Mouse (Mus musculus): ENCODE measurements around the gene Armc9. TPM values are rescaled to one million over a fixed set of nuclear protein-coding genes. Genes with fewer than 3 reads are reported as not detected.

Armc9 gene
- polyA plus RNA-seq, 1 experiment, result 9.6 TPM

DNA sequence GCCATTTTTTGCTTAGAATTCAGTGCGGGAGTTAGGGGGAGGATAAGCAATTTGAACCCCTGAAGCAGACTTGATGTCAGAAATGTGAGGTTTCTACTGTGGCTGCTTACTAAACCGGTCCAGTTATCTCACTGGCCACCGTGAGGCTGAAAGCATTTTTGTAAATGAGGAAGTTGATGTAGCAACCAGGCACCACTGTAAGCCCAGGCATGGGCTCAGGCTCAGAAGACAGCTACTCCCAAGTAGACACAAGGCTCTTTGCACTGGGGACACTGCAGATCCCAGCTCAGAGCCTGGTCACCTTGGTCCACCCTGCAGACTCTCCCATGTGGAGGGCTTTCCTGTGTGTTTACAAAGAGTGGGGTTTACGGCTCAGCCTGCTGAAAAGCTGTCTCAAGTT, 79.2 kb downstream of the Armc9 start:
- TF ChIP-seq POLR2A (IDR thresholded peaks at IDR 0.05; ENCODE audit: borderline replicate concordance, control insufficient read depth, low read depth, low read length) (no peak), CTCF (IDR thresholded peaks at IDR 0.05; ENCODE audit: control insufficient read depth, insufficient read depth, low read length) (no peak)
- Histone ChIP-seq H3K27ac (ENCODE audit: control insufficient read depth, insufficient read depth, low read depth, low read length, poor library complexity) (peak overlapping the region; percentile 17; the same call in 1 of the 2 replicates), H3K4me1 (ENCODE audit: control insufficient read depth, insufficient read depth, low read length) (peaks cover 9% of the 10 kb centered on the region), H3K4me3 (replicated peaks; ENCODE audit: control insufficient read depth, low read depth, low read length) (no peak overlapping the region)
- 10% methylated on average over 4 of the region's 4 CpGs for WGBS

DNA sequence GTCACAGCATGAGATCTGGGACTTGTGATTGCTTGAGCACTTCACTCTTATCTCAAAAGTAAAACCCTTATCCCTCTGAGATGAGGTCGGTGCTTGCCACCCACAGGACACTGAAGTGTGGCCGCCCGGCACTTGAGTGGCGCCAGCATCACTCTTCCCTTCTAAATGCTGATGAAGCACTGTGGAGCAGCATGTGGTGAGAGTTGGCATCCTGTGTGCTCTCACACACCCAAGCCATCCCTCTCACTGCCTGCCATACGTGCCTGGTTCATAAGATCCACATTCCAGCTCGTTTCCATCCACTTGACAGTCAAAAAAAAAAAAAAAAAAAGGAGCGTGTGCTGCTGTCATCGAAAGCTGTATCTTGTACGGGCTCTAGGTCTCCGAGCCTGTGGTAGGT, 80.5 kb downstream of the Armc9 start:
- Histone ChIP-seq H3K4me1 (ENCODE audit: control insufficient read depth, insufficient read depth, low read length) (peaks cover under 1% of the 10 kb centered on the region; the same call in 1 of the 2 replicates), H3K4me3 (replicated peaks; ENCODE audit: control insufficient read depth, low read depth, low read length) (no peak overlapping the region), H3K27ac (ENCODE audit: control insufficient read depth, insufficient read depth, low read depth, low read length, poor library complexity) (no peak overlapping the region)
- 70% methylated on average over 10 of the region's 10 CpGs for WGBS
- no peak for TF ChIP-seq POLR2A (IDR thresholded peaks at IDR 0.05; ENCODE audit: borderline replicate concordance, control insufficient read depth, low read depth, low read length)
- TF ChIP-seq CTCF (IDR thresholded peaks at IDR 0.05; ENCODE audit: control insufficient read depth, insufficient read depth, low read length), result no peak

DNA sequence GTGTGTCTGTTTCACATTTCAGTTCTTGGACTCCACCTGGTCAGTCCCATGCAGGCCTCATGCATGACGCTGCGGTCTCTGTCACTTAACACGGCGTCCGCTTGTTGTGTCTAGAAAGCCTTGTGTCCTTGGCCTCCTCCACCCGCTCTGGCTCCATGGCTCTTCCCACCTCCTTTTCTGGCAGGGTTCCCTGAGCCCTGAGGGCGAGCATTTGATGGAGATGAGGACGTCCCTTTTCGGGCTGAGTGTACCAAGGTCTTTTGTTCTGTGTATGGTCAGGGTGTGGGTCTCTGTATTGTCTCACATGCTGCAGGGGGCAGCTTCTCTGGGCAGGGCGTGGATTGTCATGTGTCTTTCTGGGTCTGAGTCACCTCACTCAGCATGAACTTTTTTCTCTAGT, 81.9 kb downstream of the Armc9 start:
- H3K4me3 ChIP-seq (replicated peaks; ENCODE audit: control insufficient read depth, low read depth, low read length), result no peak overlapping the region
- H3K4me1 ChIP-seq (ENCODE audit: control insufficient read depth, insufficient read depth, low read length), result peaks cover 1% of the 10 kb centered on the region; the same call in 1 of the 2 replicates
- no peak overlapping the region for H3K27ac ChIP-seq (ENCODE audit: control insufficient read depth, insufficient read depth, low read depth, low read length, poor library complexity)
- WGBS, result 87% methylated on average over 10 of the region's 10 CpGs
- TF ChIP-seq CTCF (IDR thresholded peaks at IDR 0.05; ENCODE audit: control insufficient read depth, insufficient read depth, low read length) (no peak), POLR2A (IDR thresholded peaks at IDR 0.05; ENCODE audit: borderline replicate concordance, control insufficient read depth, low read depth, low read length) (no peak)

DNA sequence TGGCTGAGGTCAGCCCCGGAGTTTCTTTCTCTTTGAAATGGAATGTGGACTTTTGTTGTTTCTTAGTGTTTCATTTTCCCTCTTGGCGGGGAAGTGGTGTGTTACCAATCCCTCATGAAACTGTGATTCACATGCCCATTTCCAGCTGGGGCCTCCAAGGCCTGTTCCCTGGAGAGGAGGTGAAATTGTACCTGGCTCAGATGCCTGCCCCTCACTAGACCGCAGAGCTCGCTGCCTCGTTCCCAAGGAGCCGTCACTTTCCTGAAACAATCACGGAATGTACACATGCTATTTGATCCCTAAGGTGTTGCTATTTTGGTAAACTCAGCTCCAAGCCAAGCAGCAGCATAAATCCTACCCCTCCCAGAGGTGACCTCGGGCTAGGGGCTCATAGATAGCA, 84.4 kb downstream of the Armc9 start:
- Histone ChIP-seq H3K27ac (ENCODE audit: control insufficient read depth, insufficient read depth, low read depth, low read length, poor library complexity) (no peak overlapping the region), H3K4me3 (replicated peaks; ENCODE audit: control insufficient read depth, low read depth, low read length) (no peak overlapping the region), H3K4me1 (ENCODE audit: control insufficient read depth, insufficient read depth, low read length) (peaks cover 5% of the 10 kb centered on the region)
- TF ChIP-seq CTCF (IDR thresholded peaks at IDR 0.05; ENCODE audit: control insufficient read depth, insufficient read depth, low read length) (no peak), POLR2A (IDR thresholded peaks at IDR 0.05; ENCODE audit: borderline replicate concordance, control insufficient read depth, low read depth, low read length) (no peak)
- 89% methylated on average over 8 of the region's 8 CpGs for WGBS

DNA sequence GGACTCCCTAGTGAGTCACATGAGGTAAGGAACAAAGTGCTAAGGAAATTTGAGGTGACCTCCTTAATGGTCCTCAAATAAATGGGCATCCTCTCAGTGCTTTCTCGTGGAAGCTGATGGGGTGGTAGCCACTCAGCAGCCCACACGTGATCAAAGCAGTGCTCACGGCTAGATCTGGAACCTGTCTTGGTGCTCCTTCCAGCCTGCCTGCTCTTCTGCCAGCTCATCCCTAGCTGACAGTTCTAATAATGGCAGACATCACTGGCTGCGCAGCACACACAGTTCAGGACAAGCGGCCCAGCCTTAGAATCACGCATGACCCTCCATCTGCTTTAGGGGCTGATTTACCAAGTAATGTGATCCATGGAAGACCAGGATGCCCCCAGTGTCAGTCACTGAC, 85.3 kb downstream of the Armc9 start:
- peaks cover 5% of the 10 kb centered on the region for H3K4me1 ChIP-seq (ENCODE audit: control insufficient read depth, insufficient read depth, low read length)
- 89% methylated on average over 6 of the region's 6 CpGs for WGBS
- H3K4me3 ChIP-seq (replicated peaks; ENCODE audit: control insufficient read depth, low read depth, low read length), result no peak overlapping the region
- TF ChIP-seq CTCF (IDR thresholded peaks at IDR 0.05; ENCODE audit: control insufficient read depth, insufficient read depth, low read length), result no peak
- no peak overlapping the region for H3K27ac ChIP-seq (ENCODE audit: control insufficient read depth, insufficient read depth, low read depth, low read length, poor library complexity)

DNA sequence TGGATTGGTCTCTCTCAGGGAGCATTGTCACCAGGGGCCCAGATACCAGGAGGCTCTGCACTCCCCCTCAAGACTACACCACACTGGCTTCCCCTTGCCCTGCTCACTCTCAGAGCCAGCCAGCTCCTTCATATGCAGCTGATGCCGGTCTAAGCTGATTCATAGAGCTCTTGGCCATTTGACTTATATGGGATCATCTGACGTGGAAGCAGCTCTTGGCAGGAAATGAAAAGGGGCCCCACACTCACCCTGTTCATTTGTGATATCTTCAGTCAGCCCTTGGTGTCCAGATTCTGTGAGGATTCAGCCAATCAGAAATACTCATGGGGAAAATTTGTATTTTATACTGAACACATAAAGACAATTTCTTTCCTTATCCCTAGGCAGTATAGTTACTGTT, 86.4 kb downstream of the Armc9 start:
- TF ChIP-seq CTCF (IDR thresholded peaks at IDR 0.05; ENCODE audit: control insufficient read depth, insufficient read depth, low read length) (no peak), POLR2A (IDR thresholded peaks at IDR 0.05; ENCODE audit: borderline replicate concordance, control insufficient read depth, low read depth, low read length) (no peak)
- no peak overlapping the region for H3K4me3 ChIP-seq (replicated peaks; ENCODE audit: control insufficient read depth, low read depth, low read length)
- WGBS, result 28% methylated on average over 2 of the region's 2 CpGs
- H3K4me1 ChIP-seq (ENCODE audit: control insufficient read depth, insufficient read depth, low read length), result peaks cover 5% of the 10 kb centered on the region
- H3K27ac ChIP-seq (ENCODE audit: control insufficient read depth, insufficient read depth, low read depth, low read length, poor library complexity), result no peak overlapping the region

DNA sequence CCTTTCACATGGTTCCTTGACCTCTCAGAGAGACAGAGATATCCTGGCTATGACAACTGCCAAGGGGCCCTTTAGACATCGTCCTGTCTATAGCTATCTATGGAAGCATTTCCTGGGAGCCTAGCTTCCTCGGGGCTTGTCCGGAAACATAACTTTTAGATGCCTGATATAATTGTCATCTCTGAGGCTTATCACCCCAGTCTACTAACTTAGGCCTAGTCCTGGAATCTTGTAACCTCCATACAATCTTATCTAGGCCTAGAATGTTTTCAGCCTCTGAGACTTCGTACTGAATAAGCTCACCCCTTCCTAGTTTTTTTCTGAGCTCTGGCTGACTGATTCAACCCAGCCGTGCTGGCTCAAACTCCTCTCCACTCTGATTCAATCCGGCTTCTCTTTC, 88.9 kb downstream of the Armc9 start:
- H3K4me3 ChIP-seq (replicated peaks; ENCODE audit: control insufficient read depth, low read depth, low read length), result no peak overlapping the region
- no peak for TF ChIP-seq POLR2A (IDR thresholded peaks at IDR 0.05; ENCODE audit: borderline replicate concordance, control insufficient read depth, low read depth, low read length)
- no peak for TF ChIP-seq CTCF (IDR thresholded peaks at IDR 0.05; ENCODE audit: control insufficient read depth, insufficient read depth, low read length)
- peaks cover 5% of the 10 kb centered on the region for H3K4me1 ChIP-seq (ENCODE audit: control insufficient read depth, insufficient read depth, low read length)
- 64% methylated on average over 6 of the region's 6 CpGs for WGBS
- no peak overlapping the region for H3K27ac ChIP-seq (ENCODE audit: control insufficient read depth, insufficient read depth, low read depth, low read length, poor library complexity)

DNA sequence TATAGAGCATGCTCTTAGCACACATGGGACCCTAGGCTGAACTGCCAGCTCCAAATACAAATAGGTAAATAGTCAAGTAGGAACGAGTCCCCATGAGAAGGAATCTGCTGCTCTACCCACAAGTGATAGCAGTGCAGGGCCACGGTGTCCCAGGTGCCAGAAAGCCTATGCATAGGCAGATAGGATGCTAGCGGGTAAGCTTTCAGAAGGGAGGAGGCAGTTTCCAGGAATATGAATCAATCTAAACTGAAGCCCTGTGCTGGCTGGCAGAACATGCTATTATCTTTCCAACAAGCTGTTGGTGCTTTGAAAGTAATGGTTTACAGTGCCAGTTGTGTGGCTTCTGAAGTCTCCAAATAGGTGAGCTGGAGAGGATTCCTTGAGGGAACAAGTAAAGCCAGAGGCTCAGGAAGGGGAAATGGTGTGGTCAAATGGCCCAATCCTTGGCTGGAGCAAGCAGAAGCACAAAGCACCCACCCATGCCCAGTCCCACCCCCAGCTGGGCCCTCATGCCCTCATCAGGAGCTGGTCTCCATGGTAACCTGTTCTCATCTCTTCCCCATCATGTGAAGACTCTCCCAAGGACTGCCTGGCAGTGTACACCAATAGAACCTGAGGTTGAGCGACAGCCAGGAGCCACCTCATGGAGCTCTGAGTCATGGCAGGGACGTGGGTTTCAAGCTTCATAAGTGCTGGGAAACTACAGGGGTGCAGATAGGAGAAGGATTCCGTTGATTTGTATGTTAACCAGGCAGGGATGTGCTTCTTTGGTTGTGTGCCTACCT, 90.9 kb downstream of the Armc9 start:
- Histone ChIP-seq H3K4me3 (replicated peaks; ENCODE audit: control insufficient read depth, low read depth, low read length) (no peak overlapping the region), H3K27ac (ENCODE audit: control insufficient read depth, insufficient read depth, low read depth, low read length, poor library complexity) (no peak overlapping the region), H3K4me1 (ENCODE audit: control insufficient read depth, insufficient read depth, low read length) (peaks cover 3% of the 10 kb centered on the region)
- 64% methylated on average over 6 of the region's 6 CpGs for WGBS
- TF ChIP-seq POLR2A (IDR thresholded peaks at IDR 0.05; ENCODE audit: borderline replicate concordance, control insufficient read depth, low read depth, low read length) (no peak), CTCF (IDR thresholded peaks at IDR 0.05; ENCODE audit: control insufficient read depth, insufficient read depth, low read length) (no peak)
